Mouse (Mus musculus): ENCODE measurements around the gene Bach1.

Gene Bach1

GRCm38 (mm10) chr16:87737842-87738639 lies 39.3 kb downstream of the Bach1 start:
- no peak for DNase-seq (ENCODE audit: low read depth, low spot score)

- DNase-seq (ENCODE audit: low read depth, low spot score) = no peak
Measured at GRCm38 (mm10) chr16:87741034-87741715, 42.4 kb downstream of the Bach1 start.

- DNase-seq (ENCODE audit: low read depth, low spot score) = no peak
Measured at GRCm38 (mm10) chr16:87743661-87744060, 44.9 kb downstream of the Bach1 start.

GRCm38 (mm10) chr16:87744338-87744737 lies 45.6 kb downstream of the Bach1 start:
- DNase-seq (ENCODE audit: low read depth, low spot score) = no peak

- DNase-seq (ENCODE audit: low read depth, low spot score) = no peak
Measured at GRCm38 (mm10) chr16:87745192-87745945, 46.6 kb downstream of the Bach1 start.

- no peak for DNase-seq (ENCODE audit: low read depth, low spot score)
Measured at GRCm38 (mm10) chr16:87746728-87747127, 48.0 kb downstream of the Bach1 start.

- no peak for DNase-seq (ENCODE audit: low read depth, low spot score)
Measured at GRCm38 (mm10) chr16:87751243-87751642, 52.5 kb downstream of the Bach1 start.

- no peak for DNase-seq (ENCODE audit: low read depth, low spot score)
Measured at GRCm38 (mm10) chr16:87752482-87752881, 53.7 kb downstream of the Bach1 start.

- DNase-seq (ENCODE audit: low read depth, low spot score) = peak; percentile 2
Measured at GRCm38 (mm10) chr16:87754858-87755257, 56.1 kb downstream of the Bach1 start.

GRCm38 (mm10) chr16:87755915-87756314 lies 57.2 kb downstream of the Bach1 start:
- no peak for DNase-seq (ENCODE audit: low read depth, low spot score)

- no peak for DNase-seq (ENCODE audit: low read depth, low spot score)
Measured at GRCm38 (mm10) chr16:87758016-87758415, 59.3 kb downstream of the Bach1 start.

GRCm38 (mm10) chr16:87764668-87765109 lies 65.9 kb downstream of the Bach1 start:
- DNase-seq (ENCODE audit: low read depth, low spot score) = no peak

- DNase-seq (ENCODE audit: low read depth, low spot score) = no peak
Measured at GRCm38 (mm10) chr16:87765984-87766383, 67.2 kb downstream of the Bach1 start.

GRCm38 (mm10) chr16:87770576-87770975 lies 71.8 kb downstream of the Bach1 start:
- no peak for DNase-seq (ENCODE audit: low read depth, low spot score)

- DNase-seq (ENCODE audit: low read depth, low spot score) = no peak
Measured at GRCm38 (mm10) chr16:87771926-87772325, 73.2 kb downstream of the Bach1 start.

GRCm38 (mm10) chr16:87774398-87774797 lies 75.7 kb downstream of the Bach1 start:
- no peak for DNase-seq (ENCODE audit: low read depth, low spot score)

GRCm38 (mm10) chr16:87777373-87777772 lies 78.6 kb downstream of the Bach1 start:
- DNase-seq (ENCODE audit: low read depth, low spot score) = no peak

GRCm38 (mm10) chr16:87781637-87782036 lies 82.9 kb downstream of the Bach1 start:
- no peak for DNase-seq (ENCODE audit: low read depth, low spot score)

Data from A20 (cell line).